Mouse (Mus musculus) ES-Bruce4 (cell line): ENCODE results near the gene Rab1b.

ENCODE experiments used
- CTCF ChIP-seq: IDR thresholded peaks from one replicate; pipeline ENCODE4 v1.8.1; 2011; ENCODE audit warnings: low read depth, low read length
- EP300 ChIP-seq: IDR thresholded peaks from 2 replicates; pipeline ENCODE4 v1.6.1; 2011; ENCODE audit warnings: low read depth, low read length; ENCODE audit not compliant: insufficient read depth
- POLR2A ChIP-seq: IDR thresholded peaks from one replicate; pipeline ENCODE4 v1.8.1; 2011; ENCODE audit warnings: low read length; ENCODE audit not compliant: insufficient read depth

GRCm38 (mm10) chr19:5094746-5095417 is 12.0 kb downstream of the Rab1b start:
- TF ChIP-seq CTCF (no peak), EP300 (no peak), POLR2A (no peak)
